Mouse (Mus musculus) bone marrow, adult 2 months (tissue): Measurements from ENCODE around the gene 1700028J19Rik.
"Not testable (repeated sequence)": the region's sequence is repeated elsewhere in the genome, so short reads cannot be mapped to it uniquely, and the experiment has no call there.

Experiments
- CTCF ChIP-seq: fragments of 200-500 bp; IDR thresholded peaks from 2 replicates; pipeline ENCODE4 v1.5.1; 2011; ENCODE audit warnings: low read length, control low read depth; ENCODE audit not compliant: control insufficient read depth, insufficient read depth
- POLR2A ChIP-seq: fragments of 200-500 bp; IDR thresholded peaks from 2 replicates; pipeline ENCODE4 v1.6.1; 2011; ENCODE audit warnings: low read depth, mild to moderate bottlenecking, control low read depth, low read length, borderline replicate concordance; ENCODE audit not compliant: control insufficient read depth

DNA sequence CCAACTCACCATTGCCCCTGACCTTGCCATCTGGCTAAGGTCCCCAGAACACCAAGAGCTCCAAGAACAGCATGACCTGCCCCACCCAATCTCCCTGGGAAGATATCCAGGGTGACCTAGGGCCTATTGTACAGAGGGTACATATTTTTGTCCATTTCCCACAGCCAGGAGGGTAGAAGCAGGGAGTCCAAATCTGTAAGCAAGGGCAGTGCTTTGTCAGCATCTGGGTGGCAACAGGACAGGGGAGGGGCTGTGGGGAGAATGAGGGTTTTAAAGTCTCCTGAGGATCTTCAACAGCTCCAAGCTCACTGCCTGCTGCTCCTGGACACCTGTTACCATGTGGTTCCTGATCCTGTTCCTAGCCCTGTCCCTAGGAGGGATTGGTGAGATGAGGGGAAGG, 58.6 kb downstream of the 1700028J19Rik start, which contains the start of gene Klk1b24:
- not testable (repeated sequence) for TF ChIP-seq CTCF, POLR2A
